Mouse (Mus musculus) forebrain, embryonic 14.5 days (tissue): Measurements from ENCODE around the gene Exosc5. TPM values are rescaled to one million over a fixed set of nuclear protein-coding genes. Genes with fewer than 3 reads are reported as not detected.

ENCODE experiments used
- ATAC-seq: fragments of 200-750 bp; cut with Nextera tagmentation; 2 replicates; pipeline ENCODE4 v1.8.0; 2017; ENCODE audit warnings: mild to moderate bottlenecking, moderate library complexity
- DNase-seq: peaks from one replicate; pipeline ENCODE4 v3.0.0-alpha.2; 2015; ENCODE audit warnings: low spot score
- H3K27ac ChIP-seq: fragments of 300-500 bp; sonication (generic); 2 replicates; pipeline ENCODE4 v1.5.1; 2014; ENCODE audit warnings: low read depth, mild to moderate bottlenecking, control low read depth, low read length, moderate library complexity
- H3K27me3 ChIP-seq: fragments of 300-500 bp; sonication (generic); replicated peaks from 2 replicates; pipeline ENCODE4 v1.6.1; 2014; ENCODE audit warnings: low read length, control low read depth, mixed read lengths; ENCODE audit not compliant: control insufficient read depth, insufficient read depth
- H3K36me3 ChIP-seq: fragments of 300-500 bp; sonication (generic); 2 replicates; pipeline ENCODE4 v1.6.1; 2014; ENCODE audit warnings: low read length, control low read depth; ENCODE audit not compliant: control insufficient read depth, insufficient read depth
- H3K4me1 ChIP-seq: fragments of 300-500 bp; sonication (generic); 2 replicates; pipeline ENCODE4 v1.6.1; 2014; ENCODE audit warnings: antibody characterized with exemption, low read length, control low read depth; ENCODE audit not compliant: control insufficient read depth, insufficient read depth
- H3K4me2 ChIP-seq: fragments of 300-500 bp; sonication (generic); 2 replicates; pipeline ENCODE4 v1.6.1; 2014; ENCODE audit warnings: mild to moderate bottlenecking, control low read depth, low read length
- H3K4me3 ChIP-seq: fragments of 300-500 bp; sonication (generic); 2 replicates; pipeline ENCODE4 v1.5.1; 2014; ENCODE audit warnings: low read depth, low read length, control low read depth
- H3K9ac ChIP-seq: fragments of 300-500 bp; sonication (generic); 2 replicates; pipeline ENCODE4 v1.6.1; 2014; ENCODE audit warnings: mild to moderate bottlenecking, low read length, control low read depth, moderate library complexity
- H3K9me3 ChIP-seq: fragments of 300-500 bp; sonication (generic); replicated peaks from 2 replicates; pipeline ENCODE4 v1.6.1; 2016; ENCODE audit warnings: low read length, control low read depth, mixed read lengths; ENCODE audit not compliant: control insufficient read depth
- WGBS: fragments of 180-500 bp; shearing (Covaris S2); extraction: QIAGEN DNeasy Blood & Tissue Kit; methylation state at CpG from one replicate; pipeline ENCODE4 v1.1.7; 2014; 5-methylcytosine and 5-hydroxymethylcytosine counted together
- polyA plus RNA-seq: library from polyadenylated mRNA; unstranded; fragments of >200 nt; fragmentation: Nextera tagmentation; extraction: Ambion mirVana; gene quantifications from 2 replicates; pipeline ENCODE4 v1.2.1, GENCODE M21; 2014

The Exosc5 gene
- polyA plus RNA-seq, 1 experiment from 2014 or later = 53.9 TPM

DNA sequence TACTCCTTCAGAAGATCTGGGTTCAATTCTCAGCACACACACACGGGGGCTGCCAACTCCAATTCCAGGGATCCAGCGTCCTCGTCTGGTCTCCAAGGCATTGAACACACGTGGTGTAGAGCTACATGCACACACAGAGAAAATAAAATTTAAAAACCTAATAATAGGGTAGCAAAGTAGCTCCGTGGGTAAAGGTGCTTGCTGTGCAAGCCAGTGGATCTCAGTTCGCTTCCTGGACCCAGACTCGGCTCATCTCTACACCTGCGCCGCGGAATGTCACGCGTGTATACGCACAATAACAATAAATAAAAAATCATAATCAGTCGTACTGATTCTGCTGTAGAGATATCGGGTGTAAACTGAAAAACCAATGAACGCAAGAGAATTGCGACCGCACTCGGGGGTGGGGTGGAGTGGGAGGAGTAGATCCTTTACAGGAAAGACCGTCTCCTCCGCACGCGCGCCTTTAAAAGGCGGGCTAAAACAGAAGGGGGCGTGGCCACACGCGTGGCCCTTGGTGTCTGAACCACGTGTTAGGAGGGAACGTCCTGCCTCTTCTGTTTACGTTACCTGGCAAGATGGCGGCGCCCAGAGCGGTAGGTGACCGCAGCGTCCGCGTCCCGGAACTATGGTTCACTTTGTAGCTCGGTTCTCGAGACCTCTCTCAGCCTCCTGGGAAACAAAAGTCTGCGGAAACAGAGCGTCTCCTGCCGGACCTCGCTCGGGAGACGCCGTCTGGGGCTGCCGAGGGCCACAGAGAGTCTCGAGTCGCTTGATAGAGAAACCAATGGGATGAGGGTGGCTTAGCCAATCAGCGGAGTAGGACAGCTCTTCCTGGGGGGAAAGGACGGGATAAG, 39.9 kb upstream of the Exosc5 start, which contains the start of gene Dmac2:
Gene Dmac2 (plus strand): TSS at position 550 of the 857 bp plus-strand sequence.
- Histone ChIP-seq H3K4me3 (peak within 1 kb of the TSS; percentile 52), H3K36me3 (peaks cover 18% of the 10 kb centered on the region), H3K27me3 (no peaks in the 10 kb centered on the region), H3K4me1 (no peaks in the 10 kb centered on the region; the same call in 1 of the 2 replicates), H3K4me2 (peak within 1 kb of the TSS; percentile 66), H3K9ac (peak within 1 kb of the TSS; percentile 51), H3K9me3 (no peaks in the 10 kb centered on the region), H3K27ac (no peak within 1 kb of the TSS)
- ATAC-seq (peak; percentile 94), DNase-seq (peak; percentile 96)
- WGBS = 1% methylated on average over 53 of the region's 53 CpGs

DNA sequence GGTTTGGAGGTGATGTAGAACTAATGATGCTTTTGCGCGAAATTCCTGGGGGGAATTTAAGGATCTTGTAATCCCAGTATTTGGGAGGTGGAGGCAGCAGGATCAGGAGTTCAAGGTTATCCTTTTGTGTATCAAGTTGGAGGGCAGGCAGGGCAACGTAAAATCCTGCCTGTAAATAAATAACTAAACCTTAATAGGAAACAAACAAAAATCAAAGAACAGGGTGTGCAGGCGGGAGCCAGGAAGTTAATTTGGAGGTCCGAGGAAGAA, 39.3 kb upstream of the Exosc5 start:
- Histone ChIP-seq H3K9me3 (no peaks in the 10 kb centered on the region), H3K27ac (no peak overlapping the region), H3K9ac (peak overlapping the region; percentile 51), H3K27me3 (no peaks in the 10 kb centered on the region), H3K4me3 (peak overlapping the region; percentile 52), H3K4me1 (no peaks in the 10 kb centered on the region; the same call in 1 of the 2 replicates), H3K4me2 (peak overlapping the region; percentile 66), H3K36me3 (peaks cover 24% of the 10 kb centered on the region)
- 22% methylated on average over 5 of the region's 5 CpGs for WGBS
- DNase-seq = no peak
- no peak for ATAC-seq

DNA sequence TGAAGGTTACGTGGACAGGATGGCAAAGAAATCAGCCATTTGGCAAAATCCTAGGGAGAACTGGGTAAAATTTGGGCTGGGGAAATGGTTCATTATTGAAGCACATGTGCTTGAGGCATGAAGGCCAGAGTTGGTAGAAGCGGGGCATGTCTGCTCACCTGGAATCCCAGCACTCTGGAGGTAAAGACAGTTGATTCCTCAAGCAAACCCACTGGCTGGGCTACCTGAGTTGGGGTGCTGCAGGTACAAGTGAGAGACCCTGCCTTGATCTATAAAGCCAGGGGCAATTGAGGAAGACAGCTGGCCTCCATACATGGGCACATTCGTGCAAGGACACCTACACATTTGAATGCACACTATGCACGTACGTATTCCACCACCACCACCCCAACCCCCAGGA, 38.9 kb upstream of the Exosc5 start:
- peaks cover 28% of the 10 kb centered on the region for H3K36me3 ChIP-seq
- ATAC-seq (no peak), DNase-seq (no peak)
- 96% methylated on average over 5 of the region's 5 CpGs for WGBS
- peak overlapping the region; percentile 66 for H3K4me2 ChIP-seq
- no peaks in the 10 kb centered on the region for H3K9me3 ChIP-seq
- H3K4me3 ChIP-seq = no peak overlapping the region
- no peak overlapping the region for H3K27ac ChIP-seq
- no peak overlapping the region for H3K9ac ChIP-seq
- H3K4me1 ChIP-seq = no peaks in the 10 kb centered on the region; the same call in 1 of the 2 replicates
- H3K27me3 ChIP-seq = no peaks in the 10 kb centered on the region

DNA sequence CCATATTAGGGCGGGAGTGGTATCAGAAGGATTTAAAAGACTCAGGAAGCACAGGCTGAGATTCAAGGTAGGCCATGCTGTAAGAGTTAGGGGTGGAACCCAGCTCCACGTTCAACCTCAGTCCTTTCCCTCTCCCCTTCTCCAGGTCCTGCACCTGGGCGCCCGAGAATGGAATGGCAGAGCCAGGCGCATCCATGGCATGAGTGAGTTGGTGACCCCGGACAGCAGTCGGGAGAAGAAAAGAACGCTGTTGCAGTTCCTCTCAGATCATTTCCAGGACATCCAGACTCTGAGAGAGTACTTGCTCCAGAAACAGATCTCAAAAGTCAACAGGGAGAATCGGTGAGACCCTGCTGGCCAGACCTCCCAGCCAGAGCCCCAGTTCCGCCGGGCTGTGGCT, 38.2 kb upstream of the Exosc5 start:
- Histone ChIP-seq H3K4me1 (no peaks in the 10 kb centered on the region; the same call in 1 of the 2 replicates), H3K9ac (no peak overlapping the region), H3K27me3 (no peaks in the 10 kb centered on the region), H3K4me2 (no peak overlapping the region), H3K4me3 (no peak overlapping the region), H3K36me3 (peaks cover 29% of the 10 kb centered on the region), H3K27ac (no peak overlapping the region), H3K9me3 (no peaks in the 10 kb centered on the region)
- DNase-seq (no peak), ATAC-seq (no peak)
- 91% methylated on average over 11 of the region's 11 CpGs for WGBS

DNA sequence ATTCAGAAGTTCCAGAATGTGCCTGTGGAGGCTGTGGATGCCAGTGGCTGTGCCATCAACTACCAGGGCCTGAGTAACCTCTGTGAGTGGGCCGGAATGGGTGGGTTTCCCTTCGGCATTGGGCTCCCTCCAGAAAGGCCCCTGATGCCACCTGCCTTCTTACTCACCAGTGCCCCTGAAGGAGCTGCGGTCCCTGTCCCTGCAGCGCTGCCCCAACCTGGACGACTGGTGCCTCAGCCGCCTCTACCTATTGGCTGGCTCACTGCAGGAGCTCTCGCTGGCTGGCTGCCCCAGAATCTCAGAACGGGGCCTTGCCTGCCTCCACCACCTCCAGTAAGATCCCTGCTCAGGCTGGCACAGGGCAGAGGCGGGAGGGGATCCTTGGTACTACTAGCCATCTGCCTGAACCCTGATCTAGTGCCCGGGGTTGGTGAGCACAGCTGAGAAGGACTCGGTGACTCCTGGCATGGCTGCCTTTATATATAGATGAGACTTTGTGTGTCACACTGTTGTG, 35.0 kb upstream of the Exosc5 start:
- WGBS = 87% methylated on average over 11 of the region's 11 CpGs
- Histone ChIP-seq H3K4me1 (no peaks in the 10 kb centered on the region; the same call in none of the 2 replicates), H3K27me3 (no peaks in the 10 kb centered on the region), H3K27ac (no peak overlapping the region), H3K9ac (no peak overlapping the region), H3K36me3 (peaks cover 31% of the 10 kb centered on the region), H3K9me3 (no peaks in the 10 kb centered on the region), H3K4me3 (no peak overlapping the region), H3K4me2 (no peak overlapping the region)
- no peak for DNase-seq
- ATAC-seq = no peak

DNA sequence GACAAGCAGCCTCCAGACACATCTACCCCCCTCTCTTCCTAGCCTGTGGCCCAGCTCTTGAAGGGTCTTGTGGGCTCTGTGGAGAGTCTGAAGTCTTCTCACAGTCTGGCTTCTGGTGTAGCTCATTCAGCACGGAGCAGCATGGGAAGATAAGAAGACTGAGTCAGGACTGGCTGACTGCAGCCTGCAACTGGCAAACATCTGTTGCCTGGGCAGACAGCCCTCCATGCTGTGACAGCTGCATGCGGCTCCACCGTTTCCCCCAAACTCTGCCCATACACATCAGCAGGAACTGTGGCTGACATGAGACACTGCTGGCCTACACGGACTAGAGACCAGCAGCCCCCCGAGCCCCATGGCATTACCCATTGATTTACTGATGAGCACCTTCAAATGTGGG, 34.1 kb upstream of the Exosc5 start:
- Histone ChIP-seq H3K4me2 (no peak overlapping the region), H3K4me3 (no peak overlapping the region), H3K27me3 (no peaks in the 10 kb centered on the region), H3K4me1 (no peaks in the 10 kb centered on the region; the same call in none of the 2 replicates), H3K27ac (no peak overlapping the region), H3K9me3 (no peaks in the 10 kb centered on the region), H3K36me3 (peaks cover 40% of the 10 kb centered on the region), H3K9ac (no peak overlapping the region)
- 90% methylated on average over 5 of the region's 5 CpGs for WGBS
- no peak for DNase-seq
- no peak for ATAC-seq

DNA sequence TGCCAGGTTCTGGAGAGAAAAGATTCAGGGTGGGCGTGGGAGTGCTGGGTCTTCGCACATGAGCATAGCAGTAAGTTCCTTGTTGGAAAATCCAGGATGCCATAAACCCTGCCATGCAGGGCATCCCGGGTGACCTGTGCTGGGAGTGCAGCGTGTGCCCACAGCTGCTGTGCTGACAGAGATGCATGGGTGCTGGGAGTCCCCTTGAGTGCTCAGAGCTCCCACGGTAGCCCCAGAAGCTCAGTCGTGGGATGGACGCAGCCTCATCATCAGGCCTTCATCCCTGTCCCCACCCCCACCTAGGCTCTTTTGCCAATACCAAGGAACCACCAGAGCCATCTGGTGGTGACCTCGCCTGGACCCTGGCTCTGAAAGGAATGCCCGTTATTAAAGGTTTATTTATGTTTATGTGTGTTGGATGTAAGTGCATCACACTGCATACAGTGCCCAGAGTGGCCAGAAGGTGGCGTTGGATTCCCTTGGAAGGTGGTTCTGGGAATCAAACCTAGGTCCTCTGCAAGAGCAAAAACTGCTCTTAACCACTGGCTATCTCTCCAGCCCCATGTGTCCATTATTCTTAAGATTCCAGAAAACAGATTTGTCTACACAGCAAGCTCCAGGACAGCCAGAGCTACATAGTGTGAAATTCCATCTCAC, 33.2 kb upstream of the Exosc5 start:
- ATAC-seq (no peak), DNase-seq (no peak)
- H3K4me2 ChIP-seq = no peak overlapping the region
- H3K9ac ChIP-seq = no peak overlapping the region
- 77% methylated on average over 10 of the region's 10 CpGs for WGBS
- no peaks in the 10 kb centered on the region for H3K9me3 ChIP-seq
- H3K36me3 ChIP-seq = peaks cover 49% of the 10 kb centered on the region
- H3K4me3 ChIP-seq = no peak overlapping the region
- no peaks in the 10 kb centered on the region; the same call in 1 of the 2 replicates for H3K4me1 ChIP-seq
- no peak overlapping the region for H3K27ac ChIP-seq
- H3K27me3 ChIP-seq = no peaks in the 10 kb centered on the region

DNA sequence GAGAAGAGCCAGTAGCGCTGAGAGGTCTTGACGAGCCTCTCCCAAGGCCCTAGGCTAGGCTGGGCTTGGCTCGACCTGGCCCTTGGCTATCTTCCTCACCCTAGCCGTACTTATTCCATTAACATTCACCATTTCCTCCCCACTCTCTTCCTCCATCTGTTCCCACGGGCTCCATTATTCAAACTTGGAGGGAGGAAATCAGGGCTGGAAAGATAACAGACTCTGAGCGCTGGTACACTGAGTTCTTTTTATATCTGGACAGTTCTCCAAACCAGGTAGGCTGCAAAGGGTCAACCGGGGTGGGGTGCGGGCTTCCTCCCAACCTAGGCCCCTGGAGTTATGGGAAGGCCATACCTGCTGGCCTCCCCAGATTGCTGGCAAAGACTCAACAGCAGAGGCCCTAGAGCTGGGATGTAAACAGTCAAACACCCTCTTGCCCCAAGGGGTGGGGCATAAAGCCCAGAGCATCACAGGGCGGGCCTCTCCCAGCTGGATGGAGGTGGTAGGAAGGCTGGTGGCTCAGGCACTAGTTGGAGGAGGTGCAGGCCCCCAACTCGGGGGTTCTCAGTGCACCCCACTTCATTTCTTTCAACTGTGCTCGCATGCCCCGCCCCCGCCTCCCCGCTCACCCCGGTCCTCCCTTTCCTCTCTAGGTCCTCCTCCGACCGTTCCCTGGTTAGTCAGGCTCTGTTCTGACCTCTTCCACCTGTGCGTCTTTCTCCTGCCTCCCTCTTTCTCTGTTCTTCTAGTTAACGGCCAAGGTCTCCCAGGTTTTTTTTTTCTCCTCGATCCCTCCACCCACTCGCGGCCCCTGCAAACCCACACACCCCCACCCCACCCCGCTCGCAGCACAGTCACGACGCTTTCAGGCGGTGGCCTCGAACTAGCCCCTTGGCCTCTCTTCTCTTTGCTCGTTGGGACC, 32.2 kb upstream of the Exosc5 start, which contains the start of gene B3gnt8:
Gene B3gnt8 (plus strand): TSS at position 146 of the 922 bp plus-strand sequence.
- WGBS = 20% methylated on average over 29 of the region's 29 CpGs
- H3K4me3 ChIP-seq = no peak within 1 kb of the TSS; the same call in 1 of the 2 replicates

More for the DNA sequence above, 32.2 kb upstream of the Exosc5 start, which contains the start of gene B3gnt8:
- Histone ChIP-seq H3K9ac (peak within 1 kb of the TSS; percentile 25; the same call in 1 of the 2 replicates), H3K9me3 (no peaks in the 10 kb centered on the region), H3K36me3 (peaks cover 53% of the 10 kb centered on the region), H3K27ac (no peak within 1 kb of the TSS), H3K27me3 (no peaks in the 10 kb centered on the region), H3K4me1 (no peaks in the 10 kb centered on the region; the same call in 1 of the 2 replicates), H3K4me2 (peak within 1 kb of the TSS; percentile 36)
- peak; percentile 27; the same call in 1 of the 2 replicates for ATAC-seq
- no peak for DNase-seq
